In the genomic region with DNA sequence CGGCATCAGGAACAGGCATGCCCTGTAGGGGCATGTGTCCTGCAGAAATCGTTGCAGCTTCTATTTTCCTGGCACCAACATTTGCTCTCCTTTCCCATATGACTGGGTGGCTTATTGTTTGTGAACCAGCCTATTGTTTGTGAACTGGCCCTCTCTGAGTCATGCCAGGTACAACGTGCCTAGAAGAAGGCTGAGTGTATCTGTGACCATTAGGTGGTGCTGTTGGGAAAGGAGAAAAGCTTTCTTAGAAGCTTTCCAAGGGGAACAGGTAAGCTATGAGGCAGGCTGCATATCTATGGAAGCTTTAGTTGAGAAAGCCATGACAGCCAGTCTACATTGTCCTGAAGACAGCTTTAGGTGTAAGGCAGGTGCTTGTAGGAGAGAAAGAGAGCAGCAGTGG, we compare ENCODE assay signal across 11 mouse cellular contexts. TPM values are rescaled to one million over a fixed set of nuclear protein-coding genes. Genes with fewer than 3 reads are reported as not detected.
DNase-seq lines count a peak whose midpoint lies in the region; ATAC-seq and TF ChIP-seq lines count a peak whose summit lies in the region.
"Had no signal": no experiment of that assay in that cellular context is flagged by ENCODE, and none has a peak within 500 bp of the region (broad histone marks: within the 10 kb centered on the region; RNA-seq: fewer than 3 reads in every experiment).

No protein-coding gene starts in this region.

- no peak overlapping the region for H3K4me3 ChIP-seq in hindbrain, postnatal 0 days (ENCODE audit: low read length)
- H3K4me3 ChIP-seq: heart, embryonic 13.5 days had no signal

- peak; percentile 58 for TF ChIP-seq CTCF in hindbrain, postnatal 0 days (IDR thresholded peaks at IDR 0.05; ENCODE audit: low read depth)

- ATAC-seq in hindbrain, postnatal 0 days = 0 out of 2 replicates have a peak, but pooled peaks have one; percentile 32
- ATAC-seq in erythroblast, adult 5-6 weeks (replicated peaks; ENCODE audit: low FRiP score, poor library complexity, severe bottlenecking) = no peak
- no peak for ATAC-seq in megakaryocyte, adult 5-6 weeks (ENCODE audit: poor library complexity, severe bottlenecking)
- no peak for ATAC-seq in CD4-positive, CD25-positive, alpha-beta regulatory T cell, adult 4 months

- H3K4me2 ChIP-seq in hindbrain, postnatal 0 days (ENCODE audit: low read depth, low read length) = no peak overlapping the region
- H3K4me2 ChIP-seq: heart, embryonic 13.5 days had no signal

- no peaks in the 10 kb centered on the region for H3K36me3 ChIP-seq in hindbrain, postnatal 0 days (ENCODE audit: insufficient read depth, low read length)
- H3K36me3 ChIP-seq: heart, embryonic 13.5 days had no signal

- H3K9me3 ChIP-seq in hindbrain, postnatal 0 days (ENCODE audit: low read length) = no peaks in the 10 kb centered on the region
- H3K9me3 ChIP-seq: heart, embryonic 13.5 days had no signal

- H3K9ac ChIP-seq in hindbrain, postnatal 0 days (replicated peaks; ENCODE audit: low read length) = no peak overlapping the region
- H3K9ac ChIP-seq: heart, embryonic 13.5 days had no signal

- WGBS in hindbrain, postnatal 0 days = 34% methylated on average over 3 of the region's 3 CpGs

- no peaks in the 10 kb centered on the region for H3K27me3 ChIP-seq in hindbrain, postnatal 0 days (ENCODE audit: insufficient read depth, low read length)
- H3K27me3 ChIP-seq: heart, embryonic 13.5 days had no signal

- DNase-seq in kidney, adult 8-10 months = peak; percentile 10 to 11
- DNase-seq in kidney, adult 11 months = no peak
- DNase-seq in urinary bladder, postnatal 25 days (ENCODE audit: low spot score) = peak; percentile 11
- no peak for DNase-seq in urinary bladder, postnatal 4 days (ENCODE audit: low spot score in 2 of 2)
- peak; percentile 60 for DNase-seq in hindbrain, postnatal 0 days (ENCODE audit: low spot score)

- no peaks in the 10 kb centered on the region for H3K4me1 ChIP-seq in hindbrain, postnatal 0 days (ENCODE audit: insufficient read depth, low read length)
- H3K4me1 ChIP-seq: heart, embryonic 13.5 days had no signal

- H3K27ac ChIP-seq in hindbrain, postnatal 0 days = no peak overlapping the region
- H3K27ac ChIP-seq: heart, embryonic 13.5 days had no signal

RNA-seq across cellular contexts. Expression of a gene that starts 5.8 kb away (rescaled TPM):
- total RNA-seq in hindbrain, postnatal 0 days (2014; rRNA removed) = 0.21 TPM in 1 of 2 replicates, not detected in the other
- polyA plus RNA-seq in hindbrain, postnatal 0 days (2015; fragmentation: Nextera tagmentation; extraction: Ambion mirVana) = not detected in 2 replicates
- total RNA-seq in erythroblast, adult 5-6 weeks (2015; ENCODE audit: low replicate concordance) = not detected in 2 replicates
- total RNA-seq in erythroblast, adult 5-6 weeks (2017; ENCODE audit: low replicate concordance) = not detected in 2 replicates
- not detected in 2 replicates for total RNA-seq in megakaryocyte, adult 5-6 weeks (2015)
- total RNA-seq in megakaryocyte, adult 5-6 weeks (2017) = not detected in 2 replicates
- polyA plus RNA-seq in CD4-positive, CD25-positive, alpha-beta regulatory T cell, adult 4 months (2017; shearing (Covaris generic)) = not detected
- total RNA-seq: adrenal gland, postnatal 4 days had no signal
- polyA plus RNA-seq: heart, embryonic 13.5 days had no signal

RNA-seq across cellular contexts. Expression of a gene that starts 24.6 kb away (rescaled TPM):
- total RNA-seq in hindbrain, postnatal 0 days (2014; rRNA removed) = not detected in 2 replicates
- polyA plus RNA-seq in hindbrain, postnatal 0 days (2015; fragmentation: Nextera tagmentation; extraction: Ambion mirVana) = not detected in 2 replicates
- total RNA-seq in erythroblast, adult 5-6 weeks (2015; ENCODE audit: low replicate concordance) = not detected in 2 replicates
- not detected in 2 replicates for total RNA-seq in erythroblast, adult 5-6 weeks (2017; ENCODE audit: low replicate concordance)
- not detected in 2 replicates for total RNA-seq in megakaryocyte, adult 5-6 weeks (2015)
- not detected in 2 replicates for total RNA-seq in megakaryocyte, adult 5-6 weeks (2017)
- polyA plus RNA-seq in CD4-positive, CD25-positive, alpha-beta regulatory T cell, adult 4 months (2017; shearing (Covaris generic)) = not detected
- total RNA-seq: adrenal gland, postnatal 4 days had no signal
- polyA plus RNA-seq: heart, embryonic 13.5 days; small intestine, adult 2 months had no signal

RNA-seq across cellular contexts. Expression of a gene that starts 35.0 kb away (rescaled TPM):
- total RNA-seq in hindbrain, postnatal 0 days (2014; rRNA removed) = 0.68 and 2.2 TPM in 2 replicates
- polyA plus RNA-seq in hindbrain, postnatal 0 days (2015; fragmentation: Nextera tagmentation; extraction: Ambion mirVana) = 10.3 and 12.1 TPM in 2 replicates
- total RNA-seq in erythroblast, adult 5-6 weeks (2015; ENCODE audit: low replicate concordance) = not detected in 2 replicates
- not detected in 2 replicates for total RNA-seq in erythroblast, adult 5-6 weeks (2017; ENCODE audit: low replicate concordance)
- total RNA-seq in megakaryocyte, adult 5-6 weeks (2015) = not detected in 2 replicates
- not detected in 2 replicates for total RNA-seq in megakaryocyte, adult 5-6 weeks (2017)
- polyA plus RNA-seq in CD4-positive, CD25-positive, alpha-beta regulatory T cell, adult 4 months (2017; shearing (Covaris generic)) = not detected

Comparison
In these comparisons a context has a peak if more than half of its experiments do, and no peak if none do; other contexts are left out.
1. DNase-seq: peak in kidney, adult 8-10 months (2 of 2), urinary bladder, postnatal 25 days (single experiment) and hindbrain, postnatal 0 days (single experiment); none in kidney, adult 11 months (single experiment) and urinary bladder, postnatal 4 days (0 of 2).